Mouse (Mus musculus): ENCODE measurements around the gene Fancc. TPM values are rescaled to one million over a fixed set of nuclear protein-coding genes. Genes with fewer than 3 reads are reported as not detected.

Fancc gene
- polyA plus RNA-seq, 1 experiment from 2014 or later = 17.7 TPM

GRCm38 (mm10) chr13:63336335-63336734, 160.7 kb downstream of the Fancc start:
- Histone ChIP-seq H3K9ac (no peak overlapping the region), H3K36me3 (no peaks in the 10 kb centered on the region), H3K27ac (no peak overlapping the region), H3K27me3 (replicated peaks) (no peaks in the 10 kb centered on the region), H3K4me2 (replicated peaks) (no peak overlapping the region), H3K9me3 (no peaks in the 10 kb centered on the region), H3K4me1 (replicated peaks) (0 out of 2 replicates have a peak, but pooled peaks cover 7% of the 10 kb centered on the region), H3K4me3 (replicated peaks) (no peak overlapping the region)
- ATAC-seq = no peak; the same call in 1 of the 2 replicates
- WGBS = 68% methylated on average over 7 of the region's 7 CpGs

- Histone ChIP-seq H3K27me3 (replicated peaks) (no peaks in the 10 kb centered on the region), H3K9me3 (no peaks in the 10 kb centered on the region), H3K27ac (no peak overlapping the region), H3K36me3 (no peaks in the 10 kb centered on the region), H3K4me2 (replicated peaks) (no peak overlapping the region), H3K9ac (no peak overlapping the region), H3K4me3 (replicated peaks) (no peak overlapping the region), H3K4me1 (replicated peaks) (peaks cover 11% of the 10 kb centered on the region; the same call in 1 of the 2 replicates)
- ATAC-seq = no peak
- WGBS = 67% methylated on average over 4 of the region's 4 CpGs
Observed at GRCm38 (mm10) chr13:63335421-63336134, 161.5 kb downstream of the Fancc start.

DNA sequence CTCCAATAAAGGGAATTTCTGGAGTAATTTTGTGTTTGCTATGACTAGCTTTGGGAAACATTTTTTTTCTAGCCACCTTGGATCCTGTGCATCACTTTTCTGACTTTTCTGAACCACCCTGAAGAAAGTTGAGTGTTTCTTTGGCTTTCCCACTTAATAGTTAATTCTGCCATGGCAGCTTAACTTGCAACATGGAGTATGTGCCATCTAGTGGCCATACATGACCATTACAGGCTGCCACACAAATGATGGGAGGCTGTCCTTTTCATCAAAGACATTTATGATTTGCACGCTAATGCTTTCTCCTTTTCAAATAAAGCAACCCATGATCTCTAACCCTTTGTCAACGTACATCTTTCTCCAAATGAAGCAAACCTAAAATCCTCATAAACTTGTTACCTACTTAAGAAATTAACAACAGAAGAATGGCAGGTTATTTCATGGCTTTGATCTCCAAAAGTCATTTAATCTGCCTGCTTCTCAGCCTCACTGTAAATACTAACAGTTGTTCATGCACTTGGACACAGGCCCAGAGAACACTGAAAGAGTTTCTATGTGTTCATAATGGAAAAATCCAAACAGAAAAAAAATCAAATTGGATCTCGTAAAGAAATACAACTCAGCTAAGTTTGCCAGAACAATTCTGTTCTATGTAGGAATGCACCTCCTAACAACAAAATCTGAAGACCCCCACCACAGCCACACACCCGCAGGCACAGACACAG, 164.3 kb downstream of the Fancc start:
- no peak overlapping the region for H3K4me2 ChIP-seq (replicated peaks)
- H3K27ac ChIP-seq = no peak overlapping the region
- H3K9ac ChIP-seq = no peak overlapping the region
- H3K36me3 ChIP-seq = no peaks in the 10 kb centered on the region
- no peaks in the 10 kb centered on the region for H3K9me3 ChIP-seq
- no peaks in the 10 kb centered on the region for H3K27me3 ChIP-seq (replicated peaks)
- H3K4me1 ChIP-seq (replicated peaks) = peaks cover 17% of the 10 kb centered on the region
- ATAC-seq = no peak
- WGBS = 42% methylated on average over 4 of the region's 4 CpGs
- no peak overlapping the region for H3K4me3 ChIP-seq (replicated peaks)

DNA sequence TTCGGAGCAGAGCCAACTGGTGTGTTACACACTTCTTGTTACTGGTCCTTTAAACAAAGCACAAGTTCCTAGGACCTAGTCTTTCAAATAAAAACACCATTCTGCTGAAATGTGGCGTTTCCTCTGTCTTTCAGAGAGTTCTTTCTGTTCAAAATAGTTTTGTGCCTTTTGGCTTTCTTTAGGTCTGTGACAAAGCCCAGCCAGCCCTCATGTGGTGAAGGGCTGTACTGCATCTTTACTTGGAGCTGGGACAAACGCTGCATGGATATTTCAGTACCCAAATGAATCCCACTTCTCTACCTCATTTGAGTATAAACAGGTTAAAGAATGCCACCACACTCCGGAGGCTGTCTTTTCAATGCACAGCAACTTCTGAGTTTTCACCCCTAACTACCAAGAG, 165.7 kb downstream of the Fancc start:
- peak; percentile 30; the same call in 1 of the 2 replicates for ATAC-seq
- peaks cover 17% of the 10 kb centered on the region for H3K4me1 ChIP-seq (replicated peaks)
- H3K4me3 ChIP-seq (replicated peaks) = no peak overlapping the region
- H3K36me3 ChIP-seq = no peaks in the 10 kb centered on the region
- no peak overlapping the region for H3K27ac ChIP-seq
- H3K9me3 ChIP-seq = no peaks in the 10 kb centered on the region
- 41% methylated on average over 4 of the region's 4 CpGs for WGBS
- H3K4me2 ChIP-seq (replicated peaks) = no peak overlapping the region
- no peak overlapping the region for H3K9ac ChIP-seq
- no peaks in the 10 kb centered on the region for H3K27me3 ChIP-seq (replicated peaks)

DNA sequence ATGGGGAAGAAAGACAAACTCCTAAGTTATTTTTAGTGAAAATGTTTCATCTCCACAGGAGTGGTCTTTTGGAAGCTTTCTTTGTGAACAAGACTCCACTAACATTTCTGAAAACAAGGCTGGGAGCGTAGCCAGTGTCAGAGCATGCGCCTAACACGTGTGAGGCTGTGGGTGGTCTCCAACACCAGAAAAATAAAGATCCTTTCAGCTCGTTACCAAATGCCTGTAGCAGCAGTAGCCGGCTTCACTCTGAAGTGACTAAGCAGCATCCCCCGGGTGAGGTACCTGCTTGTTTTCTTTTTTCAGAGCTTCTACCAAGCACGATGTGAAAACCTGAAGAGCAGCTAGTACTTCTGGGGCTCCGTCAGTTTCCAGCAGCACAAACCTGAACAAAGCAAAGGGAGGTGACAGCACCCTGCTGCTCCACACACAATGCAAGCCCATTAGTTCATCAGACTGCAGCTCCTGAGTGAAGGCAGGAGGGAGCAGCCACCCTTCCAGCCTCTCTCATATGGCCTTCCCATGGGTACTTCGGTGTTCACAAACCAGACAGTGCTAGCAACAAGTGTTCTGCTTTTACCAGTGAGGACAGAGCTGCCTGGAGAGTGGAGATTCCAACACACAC, 166.7 kb downstream of the Fancc start:
- WGBS = 43% methylated on average over 9 of the region's 9 CpGs
- Histone ChIP-seq H3K9ac (no peak overlapping the region), H3K36me3 (no peaks in the 10 kb centered on the region), H3K9me3 (no peaks in the 10 kb centered on the region), H3K27me3 (replicated peaks) (no peaks in the 10 kb centered on the region), H3K27ac (peak overlapping the region; percentile 19; the same call in 1 of the 2 replicates), H3K4me3 (replicated peaks) (no peak overlapping the region), H3K4me1 (replicated peaks) (peaks cover 10% of the 10 kb centered on the region), H3K4me2 (replicated peaks) (no peak overlapping the region)
- 0 out of 2 replicates have a peak, but pooled peaks have one; percentile 31 for ATAC-seq

DNA sequence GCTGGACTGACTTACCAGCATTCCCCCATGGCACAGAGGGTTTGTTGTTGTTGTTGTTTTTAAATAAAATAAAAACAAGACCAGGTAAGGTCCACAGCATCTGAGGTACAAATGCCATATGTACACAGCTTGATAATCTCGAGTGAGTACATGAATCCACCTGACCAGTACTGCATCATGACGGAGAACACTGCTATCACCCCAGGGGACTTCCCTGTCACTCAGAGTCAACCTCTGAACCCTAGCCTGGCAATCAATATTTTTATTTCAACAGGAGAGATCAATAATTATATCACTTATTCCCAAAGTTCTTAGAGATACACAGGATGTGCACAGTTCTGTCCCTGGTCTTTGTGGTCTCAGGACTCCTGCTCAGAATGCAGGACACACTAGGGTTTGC, 171.1 kb downstream of the Fancc start:
- Histone ChIP-seq H3K9me3 (no peaks in the 10 kb centered on the region), H3K27ac (no peak overlapping the region), H3K9ac (no peak overlapping the region), H3K36me3 (0 out of 2 replicates have a peak, but pooled peaks cover 2% of the 10 kb centered on the region), H3K4me3 (replicated peaks) (no peak overlapping the region), H3K4me1 (replicated peaks) (peaks cover 11% of the 10 kb centered on the region), H3K4me2 (replicated peaks) (no peak overlapping the region), H3K27me3 (replicated peaks) (no peaks in the 10 kb centered on the region)
- 67% methylated on average over 2 of the region's 2 CpGs for WGBS
- ATAC-seq = no peak

DNA sequence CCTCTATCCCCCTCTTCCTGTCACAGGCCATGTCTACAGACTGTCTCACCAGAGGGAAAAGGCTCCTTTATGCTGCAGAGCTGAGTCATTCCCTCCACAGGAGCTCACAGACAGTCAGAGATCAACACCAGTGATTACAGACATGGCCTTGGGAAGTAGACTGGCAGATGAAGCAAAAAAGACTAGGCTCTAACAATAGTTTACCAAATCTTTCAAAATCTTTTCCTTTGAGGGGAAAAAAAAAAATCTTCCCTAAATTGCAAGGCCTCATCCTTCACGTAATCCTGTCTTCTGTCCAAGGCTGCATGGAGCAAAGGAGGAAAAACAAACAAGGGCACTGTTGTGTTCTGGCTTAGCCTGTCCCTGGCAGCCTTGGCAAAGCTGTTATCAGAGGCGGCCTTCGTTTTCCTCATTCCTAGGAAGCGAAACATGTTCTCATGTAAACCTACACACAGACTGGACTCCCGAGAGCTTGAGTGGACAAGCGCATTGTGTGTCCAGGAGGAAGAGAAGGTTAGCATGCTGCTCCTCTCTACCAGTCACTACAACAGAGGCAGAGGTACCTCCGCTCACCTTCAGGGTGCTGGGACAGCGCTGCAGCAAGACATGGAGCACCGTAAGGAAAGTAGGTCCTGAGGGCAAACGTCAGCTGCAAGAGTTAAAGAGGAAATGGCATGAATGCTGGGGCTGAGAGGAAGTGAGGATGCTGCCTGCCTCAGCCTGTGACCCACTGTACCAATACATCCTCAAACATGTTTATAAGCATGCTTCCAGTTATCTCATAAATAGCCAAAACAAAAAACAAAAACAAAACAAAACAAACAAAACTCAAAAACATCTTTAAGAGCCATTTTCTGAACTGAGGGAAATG, 171.9 kb downstream of the Fancc start:
- peaks cover 7% of the 10 kb centered on the region; the same call in 1 of the 2 replicates for H3K4me1 ChIP-seq (replicated peaks)
- no peak overlapping the region for H3K4me2 ChIP-seq (replicated peaks)
- no peak overlapping the region for H3K4me3 ChIP-seq (replicated peaks)
- H3K27ac ChIP-seq = peak overlapping the region; percentile 23; the same call in 1 of the 2 replicates
- H3K36me3 ChIP-seq = 0 out of 2 replicates have a peak, but pooled peaks cover 2% of the 10 kb centered on the region
- no peak overlapping the region for H3K9ac ChIP-seq
- 69% methylated on average over 10 of the region's 10 CpGs for WGBS
- ATAC-seq = peak; percentile 79
- no peaks in the 10 kb centered on the region for H3K9me3 ChIP-seq
- no peaks in the 10 kb centered on the region for H3K27me3 ChIP-seq (replicated peaks)

- WGBS = 52% methylated on average over 3 of the region's 3 CpGs
- no peak for ATAC-seq
- no peak overlapping the region for H3K4me2 ChIP-seq (replicated peaks)
Observed at GRCm38 (mm10) chr13:63324311-63324710, 172.8 kb downstream of the Fancc start.

DNA sequence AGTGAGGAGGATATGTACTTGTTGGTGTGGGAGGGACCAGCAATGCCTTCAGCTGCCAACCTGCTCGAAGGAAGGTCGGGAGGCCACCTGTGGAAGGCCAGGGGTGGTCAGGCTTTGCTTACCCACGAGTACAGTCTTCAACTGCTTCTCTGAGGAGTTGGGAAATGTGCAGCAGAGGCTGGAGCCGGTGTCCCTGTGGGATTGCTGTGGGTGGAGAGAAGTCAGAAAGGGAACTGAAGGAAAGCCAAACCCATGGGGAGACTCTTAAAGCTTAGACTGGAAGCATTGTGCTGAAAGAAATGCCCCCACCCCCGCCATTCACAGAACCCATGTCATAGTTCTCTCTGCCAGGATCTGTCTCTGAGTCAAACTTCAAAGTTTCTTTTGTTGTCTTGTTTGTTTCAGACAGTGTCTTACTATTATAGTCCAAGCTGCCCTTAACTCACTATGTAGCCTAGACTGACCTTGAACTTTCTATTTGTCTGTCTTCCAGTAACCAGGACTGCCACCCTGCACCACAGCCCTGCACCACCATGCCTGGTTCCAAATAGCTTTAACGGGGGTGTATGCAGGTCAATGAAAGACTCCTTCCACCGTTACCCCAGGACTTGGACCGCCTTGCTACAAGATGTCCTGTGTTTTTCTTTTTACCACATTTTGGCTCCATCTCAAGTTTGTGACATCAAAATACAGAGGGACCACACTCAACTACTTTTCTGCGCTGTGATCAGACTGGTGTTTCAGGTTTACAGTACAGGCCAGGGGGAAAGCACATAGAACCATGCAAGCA, 173.6 kb downstream of the Fancc start:
- no peak overlapping the region for H3K4me3 ChIP-seq (replicated peaks)
- 0 out of 2 replicates have a peak, but pooled peaks cover 2% of the 10 kb centered on the region for H3K36me3 ChIP-seq
- H3K4me2 ChIP-seq (replicated peaks) = no peak overlapping the region
- WGBS = 71% methylated on average over 9 of the region's 9 CpGs
- no peak overlapping the region; the same call in 1 of the 2 replicates for H3K27ac ChIP-seq
- ATAC-seq = 0 out of 2 replicates have a peak, but pooled peaks have one; percentile 21
- no peak overlapping the region for H3K9ac ChIP-seq
- no peaks in the 10 kb centered on the region for H3K9me3 ChIP-seq
- no peaks in the 10 kb centered on the region for H3K27me3 ChIP-seq (replicated peaks)
- H3K4me1 ChIP-seq (replicated peaks) = 0 out of 2 replicates have a peak, but pooled peaks cover 4% of the 10 kb centered on the region

More at GRCm38 (mm10) chr13:63324311-63324710, 172.8 kb downstream of the Fancc start:
- no peaks in the 10 kb centered on the region for H3K27me3 ChIP-seq (replicated peaks)
- 0 out of 2 replicates have a peak, but pooled peaks cover 2% of the 10 kb centered on the region for H3K36me3 ChIP-seq
- 0 out of 2 replicates have a peak, but pooled peaks cover 4% of the 10 kb centered on the region for H3K4me1 ChIP-seq (replicated peaks)
- H3K4me3 ChIP-seq (replicated peaks) = no peak overlapping the region
- no peaks in the 10 kb centered on the region for H3K9me3 ChIP-seq
- no peak overlapping the region for H3K9ac ChIP-seq
- H3K27ac ChIP-seq = no peak overlapping the region

DNA sequence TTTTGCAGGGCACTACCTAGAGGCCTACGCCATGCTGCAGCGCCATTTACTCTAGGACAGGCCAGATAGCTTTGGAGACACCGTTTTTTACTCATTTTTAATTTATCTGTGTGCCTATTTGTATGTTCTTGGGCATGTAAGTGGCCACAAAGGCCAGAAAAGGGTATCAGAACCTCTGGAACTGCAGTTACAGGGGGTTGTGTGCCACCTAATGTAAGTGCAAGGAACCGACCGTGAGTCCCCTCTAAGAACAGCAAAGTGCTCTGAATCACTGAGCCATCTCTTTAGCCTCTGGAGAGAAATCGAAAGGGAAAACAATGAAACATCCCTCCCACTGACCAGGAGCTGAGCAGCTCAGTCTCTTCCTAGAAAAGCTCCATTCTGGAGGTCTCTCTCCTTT, 174.3 kb downstream of the Fancc start:
- H3K9ac ChIP-seq = no peak overlapping the region
- ATAC-seq = no peak
- H3K27me3 ChIP-seq (replicated peaks) = no peaks in the 10 kb centered on the region
- 0 out of 2 replicates have a peak, but pooled peaks cover 4% of the 10 kb centered on the region for H3K4me1 ChIP-seq (replicated peaks)
- no peak overlapping the region for H3K27ac ChIP-seq
- 0 out of 2 replicates have a peak, but pooled peaks cover 2% of the 10 kb centered on the region for H3K36me3 ChIP-seq
- WGBS = 88% methylated on average over 6 of the region's 6 CpGs
- H3K4me3 ChIP-seq (replicated peaks) = no peak overlapping the region
- H3K4me2 ChIP-seq (replicated peaks) = no peak overlapping the region
- no peaks in the 10 kb centered on the region for H3K9me3 ChIP-seq

DNA sequence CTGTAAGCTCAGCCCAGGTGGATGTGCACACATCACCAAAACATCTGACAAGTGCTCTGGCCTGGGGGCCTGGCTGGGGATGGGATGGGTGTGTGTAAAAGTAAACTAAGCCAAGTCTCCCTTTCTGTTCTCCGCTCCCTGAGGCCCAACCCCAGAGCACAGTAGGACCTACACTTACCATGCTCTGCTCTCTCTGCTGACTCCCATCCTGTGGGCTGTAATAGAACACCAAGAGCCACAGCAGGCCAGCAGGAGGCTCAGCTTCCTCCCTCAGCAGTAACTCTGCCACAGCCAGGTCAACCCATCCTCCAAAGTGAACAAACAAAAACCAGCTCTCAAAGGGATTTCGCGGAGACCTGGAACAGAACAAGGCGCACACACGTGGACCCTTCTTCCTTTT, 175.4 kb downstream of the Fancc start:
- H3K9me3 ChIP-seq = no peaks in the 10 kb centered on the region
- no peaks in the 10 kb centered on the region for H3K27me3 ChIP-seq (replicated peaks)
- 0 out of 2 replicates have a peak, but pooled peaks cover 2% of the 10 kb centered on the region for H3K36me3 ChIP-seq
- no peak overlapping the region for H3K4me3 ChIP-seq (replicated peaks)
- H3K9ac ChIP-seq = no peak overlapping the region
- ATAC-seq = no peak
- H3K4me1 ChIP-seq (replicated peaks) = 0 out of 2 replicates have a peak, but pooled peaks cover 4% of the 10 kb centered on the region
- no peak overlapping the region for H3K4me2 ChIP-seq (replicated peaks)
- WGBS = 67% methylated on average over 5 of the region's 5 CpGs
- no peak overlapping the region for H3K27ac ChIP-seq
